Mouse (Mus musculus): ENCODE data around the gene Cacng6. TPM values are rescaled to one million over a fixed set of nuclear protein-coding genes. Genes with fewer than 3 reads are reported as not detected.

Gene Cacng6
- polyA plus RNA-seq, 1 experiment from 2014 or later = not detected

DNA sequence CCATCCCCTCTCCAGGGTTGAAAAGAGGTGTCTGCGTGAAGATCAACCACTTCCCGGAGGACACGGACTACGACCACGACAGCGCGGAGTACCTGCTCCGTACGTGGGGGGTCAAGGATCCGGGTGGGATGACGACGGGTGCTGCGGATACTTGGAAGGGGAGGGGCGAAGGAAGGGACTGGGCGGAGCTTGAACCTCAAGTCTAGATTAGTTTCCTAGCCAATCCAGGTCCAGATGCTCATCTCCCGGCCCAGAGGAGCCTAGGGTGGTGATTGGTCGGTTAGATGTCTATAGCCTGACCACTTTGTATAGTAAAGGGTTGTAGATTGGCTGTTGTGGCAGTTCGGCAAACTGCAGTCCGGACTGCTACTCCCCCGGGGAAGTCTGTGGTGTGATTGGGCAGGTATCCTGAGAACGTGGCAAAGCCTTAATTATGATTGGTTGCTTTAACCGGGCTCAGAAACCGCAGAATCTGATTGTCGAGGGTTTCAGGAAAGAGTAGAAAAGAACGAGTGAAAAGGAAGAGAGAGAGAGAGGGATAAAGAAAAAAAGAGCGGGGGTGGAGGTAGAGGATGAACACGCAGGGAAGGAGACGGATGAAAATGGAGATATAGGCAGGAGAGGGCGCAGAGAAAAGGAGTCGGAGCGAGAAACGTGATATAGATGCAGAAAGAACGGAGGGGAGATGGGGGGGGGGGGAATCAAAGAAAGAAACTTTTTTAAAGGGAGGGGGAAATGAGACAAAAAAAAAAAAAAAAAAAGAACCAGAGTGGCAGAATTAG lies 12.6 kb upstream of the Cacng6 start:
- H3K27ac ChIP-seq (ENCODE audit: low read depth, low read length) = no peak overlapping the region
- H3K9me3 ChIP-seq (ENCODE audit: control insufficient read depth, low read length) = no peaks in the 10 kb centered on the region
- peak overlapping the region; percentile 64 for H3K9ac ChIP-seq (ENCODE audit: low read depth, low read length)
- H3K4me3 ChIP-seq (ENCODE audit: low read length) = peak overlapping the region; percentile 48
- peaks cover 22% of the 10 kb centered on the region for H3K27me3 ChIP-seq (replicated peaks; ENCODE audit: control insufficient read depth, insufficient read depth, low read length)
- under 1% methylated on average over 33 of the region's 33 CpGs for WGBS
- ATAC-seq = peak; percentile 89
- peaks cover 11% of the 10 kb centered on the region for H3K4me1 ChIP-seq (ENCODE audit: control insufficient read depth, insufficient read depth, low read depth, low read length)
- H3K4me2 ChIP-seq (ENCODE audit: low read length) = peak overlapping the region; percentile 95
- no peaks in the 10 kb centered on the region for H3K36me3 ChIP-seq (ENCODE audit: control insufficient read depth, insufficient read depth, low read length)

DNA sequence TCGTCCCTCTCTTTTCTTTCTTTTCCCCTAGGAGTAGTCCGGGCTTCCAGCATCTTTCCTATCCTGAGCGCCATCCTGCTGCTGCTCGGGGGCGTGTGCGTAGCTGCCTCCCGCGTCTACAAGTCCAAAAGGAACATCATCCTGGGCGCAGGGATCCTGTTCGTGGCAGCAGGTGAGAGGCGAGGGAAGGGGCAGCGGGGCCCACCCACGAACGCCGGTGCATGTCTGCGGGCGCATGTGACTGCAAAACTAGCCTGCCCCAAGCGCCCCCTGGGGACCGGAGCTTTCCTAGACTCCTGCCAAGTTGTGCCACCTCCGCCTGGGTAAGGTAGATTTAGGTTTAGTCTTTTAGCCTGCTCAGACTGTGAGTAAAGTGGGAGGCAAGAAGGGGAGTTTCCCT lies 12.0 kb upstream of the Cacng6 start:
- Histone ChIP-seq H3K4me2 (ENCODE audit: low read length) (peak overlapping the region; percentile 95), H3K9me3 (ENCODE audit: control insufficient read depth, low read length) (no peaks in the 10 kb centered on the region), H3K4me1 (ENCODE audit: control insufficient read depth, insufficient read depth, low read depth, low read length) (peaks cover 11% of the 10 kb centered on the region), H3K9ac (ENCODE audit: low read depth, low read length) (peak overlapping the region; percentile 64), H3K36me3 (ENCODE audit: control insufficient read depth, insufficient read depth, low read length) (no peaks in the 10 kb centered on the region), H3K27me3 (replicated peaks; ENCODE audit: control insufficient read depth, insufficient read depth, low read length) (peaks cover 22% of the 10 kb centered on the region), H3K27ac (ENCODE audit: low read depth, low read length) (no peak overlapping the region), H3K4me3 (ENCODE audit: low read length) (peak overlapping the region; percentile 48)
- WGBS = 2% methylated on average over 20 of the region's 20 CpGs
- no peak for ATAC-seq

DNA sequence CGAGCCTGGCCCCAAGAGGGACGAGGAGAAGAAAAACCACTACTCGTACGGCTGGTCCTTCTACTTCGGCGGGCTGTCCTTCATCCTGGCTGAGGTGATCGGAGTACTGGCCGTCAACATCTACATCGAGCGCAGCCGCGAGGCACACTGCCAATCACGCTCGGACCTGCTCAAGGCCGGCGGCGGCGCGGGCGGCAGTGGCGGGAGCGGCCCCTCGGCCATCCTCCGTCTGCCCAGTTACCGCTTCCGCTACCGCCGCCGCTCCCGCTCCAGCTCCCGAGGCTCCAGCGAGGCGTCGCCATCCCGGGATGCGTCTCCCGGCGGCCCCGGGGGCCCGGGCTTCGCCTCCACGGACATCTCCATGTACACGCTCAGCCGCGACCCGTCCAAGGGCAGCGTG lies 9.1 kb upstream of the Cacng6 start:
- Histone ChIP-seq H3K4me1 (ENCODE audit: control insufficient read depth, insufficient read depth, low read depth, low read length) (peaks cover 11% of the 10 kb centered on the region), H3K4me2 (ENCODE audit: low read length) (peak overlapping the region; percentile 99), H3K4me3 (ENCODE audit: low read length) (peak overlapping the region; percentile 61), H3K36me3 (ENCODE audit: control insufficient read depth, insufficient read depth, low read length) (no peaks in the 10 kb centered on the region), H3K9me3 (ENCODE audit: control insufficient read depth, low read length) (no peaks in the 10 kb centered on the region), H3K9ac (ENCODE audit: low read depth, low read length) (peak overlapping the region; percentile 78), H3K27ac (ENCODE audit: low read depth, low read length) (no peak overlapping the region), H3K27me3 (replicated peaks; ENCODE audit: control insufficient read depth, insufficient read depth, low read length) (peaks cover 22% of the 10 kb centered on the region)
- 2% methylated on average over 38 of the region's 47 CpGs for WGBS
- ATAC-seq = 0 out of 2 replicates have a peak, but pooled peaks have one; percentile 6

DNA sequence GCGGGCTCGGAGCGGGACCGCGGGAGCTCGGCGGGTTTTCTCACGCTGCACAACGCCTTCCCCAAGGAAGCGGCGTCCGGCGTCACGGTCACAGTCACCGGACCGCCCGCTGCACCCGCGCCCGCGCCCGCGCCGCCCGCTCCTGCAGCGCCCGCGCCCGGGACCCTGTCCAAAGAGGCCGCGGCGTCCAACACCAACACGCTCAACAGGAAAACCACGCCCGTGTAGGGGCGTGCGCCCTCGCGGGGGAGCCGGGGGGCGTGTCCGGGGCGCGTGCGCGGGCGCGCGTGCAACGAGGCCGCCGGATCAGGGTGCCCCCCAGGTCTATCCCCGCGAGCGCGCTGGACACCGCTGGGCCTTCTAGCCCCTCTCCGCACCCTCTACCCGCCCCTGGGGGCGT lies 8.6 kb upstream of the Cacng6 start:
- peak overlapping the region; percentile 99 for H3K4me2 ChIP-seq (ENCODE audit: low read length)
- H3K9ac ChIP-seq (ENCODE audit: low read depth, low read length) = peak overlapping the region; percentile 78
- peak; percentile 16; the same call in 1 of the 2 replicates for ATAC-seq
- under 1% methylated on average over 33 of the region's 60 CpGs for WGBS
- H3K27ac ChIP-seq (ENCODE audit: low read depth, low read length) = no peak overlapping the region
- H3K27me3 ChIP-seq (replicated peaks; ENCODE audit: control insufficient read depth, insufficient read depth, low read length) = peaks cover 22% of the 10 kb centered on the region
- no peaks in the 10 kb centered on the region for H3K36me3 ChIP-seq (ENCODE audit: control insufficient read depth, insufficient read depth, low read length)
- H3K4me3 ChIP-seq (ENCODE audit: low read length) = peak overlapping the region; percentile 61
- no peaks in the 10 kb centered on the region for H3K9me3 ChIP-seq (ENCODE audit: control insufficient read depth, low read length)
- peaks cover 11% of the 10 kb centered on the region for H3K4me1 ChIP-seq (ENCODE audit: control insufficient read depth, insufficient read depth, low read depth, low read length)

- no peak for ATAC-seq
- no peaks in the 10 kb centered on the region for H3K36me3 ChIP-seq (ENCODE audit: control insufficient read depth, insufficient read depth, low read length)
- H3K9me3 ChIP-seq (ENCODE audit: control insufficient read depth, low read length) = no peaks in the 10 kb centered on the region
- peaks cover 22% of the 10 kb centered on the region for H3K27me3 ChIP-seq (replicated peaks; ENCODE audit: control insufficient read depth, insufficient read depth, low read length)
- H3K9ac ChIP-seq (ENCODE audit: low read depth, low read length) = no peak overlapping the region
- H3K4me3 ChIP-seq (ENCODE audit: low read length) = no peak overlapping the region
- H3K4me1 ChIP-seq (ENCODE audit: control insufficient read depth, insufficient read depth, low read depth, low read length) = peaks cover 5% of the 10 kb centered on the region
- 32% methylated on average over 6 of the region's 6 CpGs for WGBS
- H3K4me2 ChIP-seq (ENCODE audit: low read length) = no peak overlapping the region
- no peak overlapping the region for H3K27ac ChIP-seq (ENCODE audit: low read depth, low read length)
Measured at GRCm38 (mm10) chr7:3419941-3420340, 4.1 kb upstream of the Cacng6 start.

GRCm38 (mm10) chr7:3420466-3420865 lies 3.5 kb upstream of the Cacng6 start:
- H3K27me3 ChIP-seq (replicated peaks; ENCODE audit: control insufficient read depth, insufficient read depth, low read length) = peaks cover 26% of the 10 kb centered on the region
- no peak overlapping the region for H3K27ac ChIP-seq (ENCODE audit: low read depth, low read length)
- ATAC-seq = no peak
- H3K4me3 ChIP-seq (ENCODE audit: low read length) = no peak overlapping the region
- H3K9ac ChIP-seq (ENCODE audit: low read depth, low read length) = no peak overlapping the region
- no peaks in the 10 kb centered on the region for H3K9me3 ChIP-seq (ENCODE audit: control insufficient read depth, low read length)
- no peaks in the 10 kb centered on the region for H3K36me3 ChIP-seq (ENCODE audit: control insufficient read depth, insufficient read depth, low read length)
- no peak overlapping the region for H3K4me2 ChIP-seq (ENCODE audit: low read length)
- WGBS = 63% methylated on average over 5 of the region's 5 CpGs
- H3K4me1 ChIP-seq (ENCODE audit: control insufficient read depth, insufficient read depth, low read depth, low read length) = peaks cover 5% of the 10 kb centered on the region; the same call in 1 of the 2 replicates

- 91% methylated on average over 3 of the region's 3 CpGs for WGBS
- H3K27me3 ChIP-seq (replicated peaks; ENCODE audit: control insufficient read depth, insufficient read depth, low read length) = peaks cover 26% of the 10 kb centered on the region
Measured at GRCm38 (mm10) chr7:3421297-3421696, 2.7 kb upstream of the Cacng6 start.

GRCm38 (mm10) chr7:3422051-3422450 lies 1.9 kb upstream of the Cacng6 start:
- ATAC-seq = no peak
- no peaks in the 10 kb centered on the region for H3K36me3 ChIP-seq (ENCODE audit: control insufficient read depth, insufficient read depth, low read length)
- peaks cover 26% of the 10 kb centered on the region for H3K27me3 ChIP-seq (replicated peaks; ENCODE audit: control insufficient read depth, insufficient read depth, low read length)
- H3K4me2 ChIP-seq (ENCODE audit: low read length) = no peak overlapping the region
- H3K9me3 ChIP-seq (ENCODE audit: control insufficient read depth, low read length) = no peaks in the 10 kb centered on the region
- H3K27ac ChIP-seq (ENCODE audit: low read depth, low read length) = no peak overlapping the region
- H3K4me3 ChIP-seq (ENCODE audit: low read length) = no peak overlapping the region
- no peak overlapping the region for H3K9ac ChIP-seq (ENCODE audit: low read depth, low read length)
- WGBS = 59% methylated on average over 7 of the region's 7 CpGs
- peaks cover 5% of the 10 kb centered on the region; the same call in 1 of the 2 replicates for H3K4me1 ChIP-seq (ENCODE audit: control insufficient read depth, insufficient read depth, low read depth, low read length)

More at GRCm38 (mm10) chr7:3421297-3421696, 2.7 kb upstream of the Cacng6 start:
- H3K4me1 ChIP-seq (ENCODE audit: control insufficient read depth, insufficient read depth, low read depth, low read length) = peaks cover 5% of the 10 kb centered on the region; the same call in 1 of the 2 replicates
- H3K36me3 ChIP-seq (ENCODE audit: control insufficient read depth, insufficient read depth, low read length) = no peaks in the 10 kb centered on the region
- no peak overlapping the region for H3K27ac ChIP-seq (ENCODE audit: low read depth, low read length)
- H3K4me3 ChIP-seq (ENCODE audit: low read length) = no peak overlapping the region
- no peak for ATAC-seq
- no peaks in the 10 kb centered on the region for H3K9me3 ChIP-seq (ENCODE audit: control insufficient read depth, low read length)
- H3K9ac ChIP-seq (ENCODE audit: low read depth, low read length) = no peak overlapping the region
- H3K4me2 ChIP-seq (ENCODE audit: low read length) = no peak overlapping the region

DNA sequence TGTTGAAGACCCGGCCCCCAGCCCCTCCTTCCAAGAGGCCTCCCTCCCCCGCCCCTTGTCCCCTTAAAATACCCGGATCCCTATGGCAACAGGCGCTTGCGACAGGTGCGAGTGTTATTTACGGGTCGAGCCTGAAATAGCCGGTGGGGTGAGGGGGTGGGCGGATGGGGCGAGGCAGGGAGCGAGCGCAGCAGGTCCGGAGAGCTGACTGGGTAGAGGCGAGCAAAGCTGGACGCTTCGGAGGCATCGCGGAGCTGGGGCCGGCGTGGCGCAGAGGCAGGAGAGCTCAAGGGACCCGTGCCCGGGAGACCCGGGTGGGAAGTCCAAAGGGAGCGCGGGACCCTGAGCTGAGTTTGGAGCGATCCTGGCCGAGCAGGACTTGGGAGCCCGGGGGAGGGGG lies 565 bp upstream of the Cacng6 start:
- peak; percentile 38; the same call in 1 of the 2 replicates for ATAC-seq

More for the DNA sequence above, 565 bp upstream of the Cacng6 start:
- Histone ChIP-seq H3K4me1 (ENCODE audit: control insufficient read depth, insufficient read depth, low read depth, low read length) (peaks cover 5% of the 10 kb centered on the region; the same call in 1 of the 2 replicates), H3K27me3 (replicated peaks; ENCODE audit: control insufficient read depth, insufficient read depth, low read length) (peaks cover 26% of the 10 kb centered on the region), H3K27ac (ENCODE audit: low read depth, low read length) (no peak overlapping the region), H3K36me3 (ENCODE audit: control insufficient read depth, insufficient read depth, low read length) (no peaks in the 10 kb centered on the region), H3K4me2 (ENCODE audit: low read length) (peak overlapping the region; percentile 59), H3K9me3 (ENCODE audit: control insufficient read depth, low read length) (no peaks in the 10 kb centered on the region), H3K9ac (ENCODE audit: low read depth, low read length) (peak overlapping the region; percentile 46), H3K4me3 (ENCODE audit: low read length) (peak overlapping the region; percentile 28)
- WGBS = under 1% methylated on average over 26 of the region's 30 CpGs

Measured in hindbrain, embryonic 16.5 days (tissue).